Mouse (Mus musculus): ENCODE results near the gene Ubqln2. TPM values are rescaled to one million over a fixed set of nuclear protein-coding genes. Genes with fewer than 3 reads are reported as not detected.

The Ubqln2 gene
- 7.5 and 10.1 TPM in 2 replicates for polyA plus RNA-seq (2015; fragmentation: Nextera tagmentation; extraction: Ambion mirVana)

DNA sequence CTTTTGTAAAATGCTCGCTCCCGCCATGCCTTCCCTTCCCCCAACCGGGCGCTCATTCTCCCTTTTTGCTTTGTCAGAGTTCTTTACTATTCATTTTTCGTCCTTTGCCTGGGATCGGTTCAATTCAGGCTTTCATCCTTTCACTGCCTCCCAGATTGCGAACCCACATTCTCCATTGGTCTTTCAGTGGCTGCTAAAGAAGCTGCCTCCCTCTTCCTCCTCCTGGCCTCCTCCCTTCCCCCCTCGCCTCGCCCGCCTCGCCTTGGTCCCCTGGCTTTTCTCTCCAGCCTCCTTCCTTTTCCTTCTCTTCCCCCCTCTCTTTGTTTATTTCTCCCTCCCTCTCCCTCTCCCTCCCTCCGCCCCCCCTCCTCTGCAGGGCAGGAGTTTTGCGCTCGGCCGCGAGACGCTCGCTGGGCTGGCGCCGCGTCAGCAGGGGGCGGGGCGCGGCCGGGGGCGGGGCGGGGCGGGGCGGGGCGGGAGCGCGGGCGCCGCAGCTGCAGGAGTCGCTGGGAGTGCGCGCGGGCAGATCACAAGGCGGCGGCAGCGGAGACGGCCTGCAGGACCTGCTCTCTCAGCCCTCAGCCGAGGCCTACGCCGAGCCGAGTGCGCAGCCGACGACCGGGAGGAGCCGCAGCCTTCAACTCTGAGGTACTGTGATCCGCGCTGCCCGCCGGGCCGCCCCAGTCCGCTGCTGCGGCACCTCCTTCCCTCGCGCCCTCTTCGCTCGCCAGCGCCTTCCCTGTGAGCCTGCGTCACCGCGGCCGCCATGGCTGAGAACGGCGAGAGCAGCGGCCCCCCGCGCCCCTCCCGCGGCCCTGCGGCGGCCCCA, at the start of gene Ubqln2:
Ubqln2 (plus strand) TSS at position 540 of the 829 bp plus-strand sequence.

Other genes with a start within 250 kb of the Ubqln2 start
- gene Cypt3, start 60.4 kb downstream of the Ubqln2 start, polyA plus RNA-seq (2015; fragmentation: Nextera tagmentation; extraction: Ambion mirVana), result not detected in 2 replicates
- 2.3 and 2.5 TPM in 2 replicates for gene Kctd12b, start 198.2 kb downstream of the Ubqln2 start, polyA plus RNA-seq (2015; fragmentation: Nextera tagmentation; extraction: Ambion mirVana)
- gene Nbdy, start 225.4 kb downstream of the Ubqln2 start, polyA plus RNA-seq (2015; fragmentation: Nextera tagmentation; extraction: Ambion mirVana), result 107 and 114 TPM in 2 replicates